Mouse (Mus musculus): ENCODE data around the gene Tff1. TPM values are rescaled to one million over a fixed set of nuclear protein-coding genes. Genes with fewer than 3 reads are reported as not detected.

Gene Tff1
- polyA plus RNA-seq, 1 experiment from 2014 or later, result not detected

DNA sequence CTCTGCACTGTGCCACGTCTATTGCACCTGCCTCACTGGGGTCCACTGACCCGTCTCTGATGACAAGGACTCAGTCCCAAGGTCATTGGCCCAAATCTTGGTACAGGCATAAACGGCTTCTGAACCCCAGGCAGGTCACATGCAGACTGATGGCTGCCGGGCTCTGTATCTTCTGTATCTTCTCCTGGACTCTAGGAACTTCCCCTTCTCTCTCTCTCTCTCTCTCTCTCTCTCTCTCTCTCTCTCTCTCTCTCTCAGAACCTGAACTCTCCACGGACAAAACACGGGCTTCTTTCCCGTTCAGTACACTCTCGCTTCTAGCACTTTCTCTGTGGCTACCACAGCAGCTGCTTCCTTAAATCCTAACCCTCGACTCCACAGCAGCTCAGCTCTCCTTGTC is 19.1 kb downstream of the Tff1 start:
- Histone ChIP-seq H3K27ac (replicated peaks) (no peak overlapping the region), H3K4me1 (no peaks in the 10 kb centered on the region), H3K27me3 (replicated peaks; ENCODE audit: low read depth, poor library complexity, severe bottlenecking) (0 out of 2 replicates have a peak, but pooled peaks cover 3% of the 10 kb centered on the region), H3K4me3 (no peak overlapping the region), H3K36me3 (replicated peaks) (no peaks in the 10 kb centered on the region), H3K9me3 (no peaks in the 10 kb centered on the region)
- WGBS, result 83% methylated on average over 9 of the region's 9 CpGs
- no peak for DNase-seq (ENCODE audit: low spot score)

- H3K27ac ChIP-seq (replicated peaks), result no peak within 1 kb of the TSS
- 0 out of 2 replicates have a peak, but pooled peaks cover 3% of the 10 kb centered on the region for H3K27me3 ChIP-seq (replicated peaks; ENCODE audit: low read depth, poor library complexity, severe bottlenecking)
- no peak within 1 kb of the TSS for H3K4me3 ChIP-seq
- no peaks in the 10 kb centered on the region for H3K9me3 ChIP-seq
- 71% methylated on average over 15 of the region's 15 CpGs for WGBS
- no peak for DNase-seq (ENCODE audit: low spot score)
- H3K36me3 ChIP-seq (replicated peaks), result no peaks in the 10 kb centered on the region
- H3K4me1 ChIP-seq, result 0 out of 2 replicates have a peak, but pooled peaks cover 4% of the 10 kb centered on the region
Observed at GRCm38 (mm10) chr17:31144040-31145037, 20.7 kb downstream of the Tff1 start, which contains the start of gene Tff2. Tff2 (minus strand) TSS chr17:31144282.

DNA sequence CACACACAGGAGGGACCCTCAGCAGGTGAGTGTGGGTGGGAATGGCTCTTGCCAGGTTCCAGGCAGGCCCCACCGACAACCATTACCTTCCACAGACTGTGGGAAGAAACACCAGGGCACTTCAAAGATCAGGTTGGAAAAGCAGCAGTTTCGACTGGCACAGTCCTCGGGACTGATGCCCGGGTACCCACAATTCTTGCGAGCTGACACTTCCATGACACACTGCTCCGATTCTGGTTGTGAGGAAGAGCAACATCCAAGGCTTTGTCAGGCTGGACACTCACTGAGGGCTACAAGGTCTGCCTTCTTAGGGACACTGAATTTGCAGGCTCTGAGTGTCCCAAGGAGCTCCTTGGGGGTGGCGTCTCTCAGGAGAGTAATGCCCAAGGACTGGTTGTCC is 23.0 kb downstream of the Tff1 start:
- WGBS, result 93% methylated on average over 7 of the region's 7 CpGs
- 0 out of 2 replicates have a peak, but pooled peaks cover 3% of the 10 kb centered on the region for H3K27me3 ChIP-seq (replicated peaks; ENCODE audit: low read depth, poor library complexity, severe bottlenecking)
- no peak overlapping the region for H3K27ac ChIP-seq (replicated peaks)
- no peaks in the 10 kb centered on the region for H3K36me3 ChIP-seq (replicated peaks)
- H3K9me3 ChIP-seq, result no peaks in the 10 kb centered on the region
- no peak overlapping the region for H3K4me3 ChIP-seq
- DNase-seq (ENCODE audit: low spot score), result no peak
- H3K4me1 ChIP-seq, result 0 out of 2 replicates have a peak, but pooled peaks cover 10% of the 10 kb centered on the region

DNA sequence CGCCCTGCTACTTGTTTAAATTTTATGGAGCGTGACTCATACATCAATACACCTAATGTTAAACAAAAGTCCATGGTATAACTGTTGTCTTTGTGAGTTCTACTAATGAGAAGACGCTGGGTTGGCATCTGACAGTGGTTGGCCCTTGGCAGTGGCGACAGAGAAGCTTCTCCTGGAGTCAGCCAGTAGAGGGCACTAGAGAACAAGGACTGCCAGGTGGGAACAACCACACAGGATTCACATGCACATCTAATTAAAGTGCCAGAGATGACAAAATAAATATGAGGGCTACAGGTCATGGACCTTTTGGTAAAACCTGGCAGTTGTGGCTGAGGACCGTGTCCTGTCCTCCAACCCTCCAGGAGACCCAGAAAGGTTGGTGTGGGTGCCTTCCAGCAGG is 26.7 kb downstream of the Tff1 start:
- Histone ChIP-seq H3K36me3 (replicated peaks) (no peaks in the 10 kb centered on the region), H3K4me1 (peaks cover 14% of the 10 kb centered on the region; the same call in 1 of the 2 replicates), H3K27ac (replicated peaks) (no peak overlapping the region), H3K4me3 (no peak overlapping the region), H3K27me3 (replicated peaks; ENCODE audit: low read depth, poor library complexity, severe bottlenecking) (no peaks in the 10 kb centered on the region), H3K9me3 (no peaks in the 10 kb centered on the region)
- WGBS, result 18% methylated on average over 5 of the region's 5 CpGs
- DNase-seq (ENCODE audit: low spot score), result peak; percentile 58

- Histone ChIP-seq H3K4me1 (peaks cover 14% of the 10 kb centered on the region; the same call in 1 of the 2 replicates), H3K27ac (replicated peaks) (no peak overlapping the region), H3K27me3 (replicated peaks; ENCODE audit: low read depth, poor library complexity, severe bottlenecking) (no peaks in the 10 kb centered on the region), H3K4me3 (no peak overlapping the region), H3K36me3 (replicated peaks) (no peaks in the 10 kb centered on the region), H3K9me3 (no peaks in the 10 kb centered on the region)
- 90% methylated on average over 1 of the region's 1 CpGs for WGBS
- no peak for DNase-seq (ENCODE audit: low spot score)
Observed at GRCm38 (mm10) chr17:31136821-31137220, 28.3 kb downstream of the Tff1 start.

DNA sequence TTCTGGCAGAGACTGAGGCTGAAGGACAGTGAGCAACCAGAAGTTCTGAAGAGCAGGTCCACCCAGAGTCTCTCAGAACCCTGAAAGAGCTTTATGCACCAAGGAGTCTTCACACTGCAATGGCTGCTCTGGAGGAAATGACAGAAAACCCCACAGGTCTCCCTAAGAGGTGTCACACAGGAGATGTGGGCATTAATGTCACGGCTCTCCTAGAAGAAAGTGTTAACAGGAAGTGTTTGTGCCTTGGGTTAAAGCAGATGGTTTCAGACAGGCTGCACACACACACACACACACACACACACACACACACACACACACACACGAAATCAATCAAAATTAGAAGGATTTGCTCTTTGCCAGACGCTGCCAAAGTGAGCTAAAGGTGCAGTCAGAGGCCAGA is 28.8 kb downstream of the Tff1 start:
- WGBS, result 49% methylated on average over 3 of the region's 3 CpGs
- DNase-seq (ENCODE audit: low spot score), result no peak
- no peaks in the 10 kb centered on the region for H3K9me3 ChIP-seq
- no peaks in the 10 kb centered on the region for H3K27me3 ChIP-seq (replicated peaks; ENCODE audit: low read depth, poor library complexity, severe bottlenecking)
- H3K4me3 ChIP-seq, result no peak overlapping the region
- no peak overlapping the region for H3K27ac ChIP-seq (replicated peaks)
- H3K4me1 ChIP-seq, result peaks cover 14% of the 10 kb centered on the region; the same call in 1 of the 2 replicates
- no peaks in the 10 kb centered on the region for H3K36me3 ChIP-seq (replicated peaks)

DNA sequence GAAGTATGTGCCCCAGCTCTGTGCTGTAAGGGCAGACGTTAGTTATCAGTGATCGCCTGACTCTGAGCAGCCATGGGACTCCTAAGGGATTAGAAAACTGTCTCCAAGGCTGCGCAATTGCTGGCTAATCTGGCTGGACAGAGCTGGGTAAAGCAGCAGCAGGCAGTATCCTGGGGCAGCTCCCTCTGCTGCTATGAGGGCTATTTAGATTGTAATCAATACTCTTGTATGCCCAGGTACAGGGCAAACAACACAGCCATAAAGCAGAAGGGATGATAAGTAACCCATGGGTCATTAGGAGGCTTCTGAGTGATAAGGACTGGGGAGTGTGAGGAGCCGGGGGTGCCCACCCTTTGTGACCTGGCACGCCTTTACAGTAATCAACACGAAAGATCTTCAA is 30.2 kb downstream of the Tff1 start:
- 81% methylated on average over 6 of the region's 6 CpGs for WGBS
- H3K27ac ChIP-seq (replicated peaks), result no peak overlapping the region
- no peaks in the 10 kb centered on the region for H3K36me3 ChIP-seq (replicated peaks)

GRCm38 (mm10) chr17:31133776-31134175 is 31.3 kb downstream of the Tff1 start:
- 82% methylated on average over 15 of the region's 15 CpGs for WGBS
- Histone ChIP-seq H3K4me1 (peaks cover 12% of the 10 kb centered on the region), H3K27ac (replicated peaks) (no peak overlapping the region), H3K9me3 (no peaks in the 10 kb centered on the region), H3K36me3 (replicated peaks) (no peaks in the 10 kb centered on the region), H3K27me3 (replicated peaks; ENCODE audit: low read depth, poor library complexity, severe bottlenecking) (no peaks in the 10 kb centered on the region), H3K4me3 (no peak overlapping the region)
- no peak for DNase-seq (ENCODE audit: low spot score)

More for the DNA sequence above, 30.2 kb downstream of the Tff1 start:
- Histone ChIP-seq H3K4me3 (no peak overlapping the region), H3K9me3 (no peaks in the 10 kb centered on the region), H3K4me1 (peaks cover 14% of the 10 kb centered on the region; the same call in 1 of the 2 replicates), H3K27me3 (replicated peaks; ENCODE audit: low read depth, poor library complexity, severe bottlenecking) (no peaks in the 10 kb centered on the region)
- DNase-seq (ENCODE audit: low spot score), result no peak

DNA sequence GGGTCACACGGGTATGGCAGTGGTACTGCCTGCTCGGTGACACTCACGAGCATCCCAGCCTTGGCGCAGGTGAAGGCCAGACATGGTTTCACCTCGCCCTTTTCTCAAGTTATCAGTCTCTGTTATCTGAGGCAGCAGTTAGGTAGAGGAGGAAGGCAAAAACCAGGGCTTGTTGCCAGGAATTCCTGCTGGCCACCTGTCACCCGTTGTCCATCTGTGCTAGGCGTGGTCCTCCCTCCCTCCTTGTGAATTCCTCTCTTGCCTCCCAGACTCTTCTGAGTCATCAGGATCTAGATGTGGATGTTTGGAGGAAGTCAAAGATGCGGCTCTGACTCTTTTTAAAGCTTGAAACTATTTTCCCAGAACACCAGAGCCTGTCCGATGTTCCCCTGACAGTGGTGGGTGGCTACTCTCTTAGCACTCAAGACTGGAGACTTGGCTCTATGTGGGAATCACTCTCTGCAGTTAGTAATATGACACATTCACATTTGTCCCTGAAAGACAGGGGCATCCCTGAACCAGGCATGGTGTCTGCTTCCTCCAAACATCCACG is 33.7 kb downstream of the Tff1 start:
- Histone ChIP-seq H3K4me1 (peaks cover 12% of the 10 kb centered on the region), H3K36me3 (replicated peaks) (no peaks in the 10 kb centered on the region), H3K27me3 (replicated peaks; ENCODE audit: low read depth, poor library complexity, severe bottlenecking) (no peaks in the 10 kb centered on the region), H3K27ac (replicated peaks) (no peak overlapping the region; the same call in 1 of the 2 replicates), H3K9me3 (no peaks in the 10 kb centered on the region), H3K4me3 (no peak overlapping the region)
- DNase-seq (ENCODE audit: low spot score), result no peak
- 88% methylated on average over 10 of the region's 10 CpGs for WGBS

GRCm38 (mm10) chr17:31129452-31129851 is 35.6 kb downstream of the Tff1 start, which contains the start of gene Tff3:
Tff3 (minus strand) TSS chr17:31129646.
- peaks cover 21% of the 10 kb centered on the region for H3K4me1 ChIP-seq
- H3K27ac ChIP-seq (replicated peaks), result no peak within 1 kb of the TSS
- no peaks in the 10 kb centered on the region for H3K27me3 ChIP-seq (replicated peaks; ENCODE audit: low read depth, poor library complexity, severe bottlenecking)
- no peaks in the 10 kb centered on the region for H3K36me3 ChIP-seq (replicated peaks)
- peak; percentile 40 for DNase-seq (ENCODE audit: low spot score)
- no peaks in the 10 kb centered on the region for H3K9me3 ChIP-seq
- 20% methylated on average over 2 of the region's 2 CpGs for WGBS
- H3K4me3 ChIP-seq, result no peak within 1 kb of the TSS

- no peak for DNase-seq (ENCODE audit: low spot score)
- H3K36me3 ChIP-seq (replicated peaks), result no peaks in the 10 kb centered on the region
- no peak overlapping the region for H3K4me3 ChIP-seq
- H3K27ac ChIP-seq (replicated peaks), result no peak overlapping the region
- no peaks in the 10 kb centered on the region for H3K27me3 ChIP-seq (replicated peaks; ENCODE audit: low read depth, poor library complexity, severe bottlenecking)
- 83% methylated on average over 9 of the region's 9 CpGs for WGBS
- H3K9me3 ChIP-seq, result no peaks in the 10 kb centered on the region
- peaks cover 21% of the 10 kb centered on the region for H3K4me1 ChIP-seq
Observed at GRCm38 (mm10) chr17:31128708-31129318, 36.3 kb downstream of the Tff1 start.

DNA sequence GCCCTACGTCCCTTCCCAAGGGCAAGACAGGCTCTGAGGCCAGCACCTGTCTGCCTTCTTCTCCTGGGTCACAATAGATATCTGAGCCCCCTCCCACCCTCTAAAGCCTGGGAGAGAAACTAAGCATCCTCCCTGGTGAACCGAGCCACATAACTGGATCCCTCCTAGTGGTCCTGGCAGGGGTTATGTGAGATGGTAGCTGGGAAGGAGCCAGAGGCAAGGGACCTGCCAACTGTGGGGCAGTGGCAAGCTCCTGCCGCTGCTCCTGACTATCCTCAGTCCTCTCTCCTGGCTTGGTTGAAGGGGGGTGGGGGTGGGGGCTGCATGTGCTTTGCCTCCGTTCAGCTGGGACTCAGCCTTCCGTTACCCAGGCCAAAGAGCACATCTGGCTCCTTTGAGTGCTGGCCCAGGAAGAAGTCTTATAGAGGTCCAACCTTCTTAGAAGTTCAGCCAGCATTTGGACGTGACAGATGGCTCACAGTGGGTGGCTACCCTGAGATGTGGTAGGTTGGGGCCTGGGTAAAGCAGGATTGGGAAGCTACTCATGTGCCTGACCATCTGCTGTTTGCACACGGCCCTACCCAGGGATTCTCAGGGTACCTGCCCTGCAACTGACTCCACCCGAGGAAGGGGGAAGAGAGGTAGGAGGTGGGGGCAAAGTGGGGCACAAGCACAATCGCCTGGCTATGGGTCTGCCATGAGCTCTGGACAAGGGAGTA is 39.4 kb downstream of the Tff1 start:
- H3K27ac ChIP-seq (replicated peaks), result 0 out of 2 replicates have a peak overlapping the region, but pooled peaks have one; percentile 14
- peaks cover 26% of the 10 kb centered on the region for H3K4me1 ChIP-seq
- no peak for DNase-seq (ENCODE audit: low spot score)
- 53% methylated on average over 9 of the region's 9 CpGs for WGBS
- H3K4me3 ChIP-seq, result no peak overlapping the region
- no peaks in the 10 kb centered on the region for H3K36me3 ChIP-seq (replicated peaks)
- H3K27me3 ChIP-seq (replicated peaks; ENCODE audit: low read depth, poor library complexity, severe bottlenecking), result no peaks in the 10 kb centered on the region
- no peaks in the 10 kb centered on the region for H3K9me3 ChIP-seq

Data from embryonic facial prominence, embryonic 10.5 days (tissue).